Mouse (Mus musculus) ES-E14 (cell line): Measurements from ENCODE around the gene Map4k3. TPM values are rescaled to one million over a fixed set of nuclear protein-coding genes. Genes with fewer than 3 reads are reported as not detected.

Source experiments
- DNase-seq: peaks from one replicate; pipeline ENCODE4 v3.0.0-alpha.2; 2013; ENCODE audit warnings: low read depth, low spot score
- H3K27ac ChIP-seq: 2 replicates; pipeline ENCODE4 v1.5.1; 2012; ENCODE audit warnings: low read depth, mild to moderate bottlenecking, low read length, moderate library complexity, mixed read lengths; ENCODE audit not compliant: poor library complexity, insufficient read depth, severe bottlenecking
- H3K36me3 ChIP-seq: 2 replicates; pipeline ENCODE4 v1.6.1; 2012; ENCODE audit warnings: mild to moderate bottlenecking, low read length, moderate library complexity, mixed read lengths; ENCODE audit not compliant: control insufficient read depth, poor library complexity, insufficient read depth, severe bottlenecking
- H3K4me1 ChIP-seq, 2 experiments: fragments of 150-350 bp in 1 of 2; sonication (generic) in 1 of 2; 2 replicates each; pipeline ENCODE4 v1.6.1; 2012; ENCODE audit warnings: low read length in 2 of 2, mild to moderate bottlenecking in 1 of 2, mixed read lengths in 1 of 2; ENCODE audit not compliant: control insufficient read depth in 2 of 2, insufficient read depth in 2 of 2, poor library complexity in 1 of 2
- H3K4me3 ChIP-seq, 2 experiments: fragments of 150-350 bp in 1 of 2; sonication (generic) in 1 of 2; 2 replicates each; pipeline ENCODE4 v1.5.1; 2012; ENCODE audit warnings: low read length in 2 of 2, low read depth in 1 of 2, mild to moderate bottlenecking in 1 of 2, mixed read lengths in 1 of 2; ENCODE audit not compliant: insufficient read depth in 1 of 2, poor library complexity in 1 of 2, severe bottlenecking in 1 of 2
- H3K9ac ChIP-seq: 2 replicates; pipeline ENCODE4 v1.6.1; 2012; ENCODE audit warnings: low read depth, mild to moderate bottlenecking, low read length, mixed read lengths; ENCODE audit not compliant: poor library complexity, insufficient read depth, severe bottlenecking
- H3K9me3 ChIP-seq: fragments of 150-350 bp; sonication (generic); 2 replicates; pipeline ENCODE4 v1.6.1; 2012; ENCODE audit warnings: low read depth, mild to moderate bottlenecking, low read length; ENCODE audit not compliant: control insufficient read depth, insufficient read depth
- CHD2 ChIP-seq: IDR thresholded peaks from 2 replicates; pipeline ENCODE4 v1.6.1; 2014; ENCODE audit warnings: mild to moderate bottlenecking, low read depth, low read length, inconsistent platforms
- HCFC1 ChIP-seq: IDR thresholded peaks from 2 replicates; pipeline ENCODE4 v1.6.1; 2012; ENCODE audit warnings: low read length, inconsistent platforms, borderline replicate concordance; ENCODE audit not compliant: insufficient read depth
- MAFK ChIP-seq: IDR thresholded peaks from 2 replicates; pipeline ENCODE4 v1.6.1; 2014; ENCODE audit warnings: mild to moderate bottlenecking, low read depth, low read length, inconsistent platforms; ENCODE audit not compliant: insufficient read depth
- ZC3H11A ChIP-seq: IDR thresholded peaks from 2 replicates; pipeline ENCODE4 v1.6.1; 2012; ENCODE audit warnings: low read depth, mild to moderate bottlenecking, inconsistent platforms, low read length, borderline replicate concordance
- ZNF384 ChIP-seq: IDR thresholded peaks from 2 replicates; pipeline ENCODE4 v1.6.1; 2012; ENCODE audit warnings: low read depth, low read length, inconsistent platforms
- in situ Hi-C, 2 experiments: fragments of 600-800 bp; cut with MboI; formaldehyde crosslinking; loops; one replicate each; pipeline ENCODE4 v1.15.1; 2025; ENCODE audit warnings: low sequenced_read_pairs in 2 of 2, inconsistent platforms in 1 of 2; ENCODE audit not compliant: unreplicated experiment in 2 of 2
- total RNA-seq: library from RNA; depleted of rRNA; stranded (reverse); fragments of 300-350 nt; gene quantifications from 2 replicates; pipeline ENCODE4 v1.2.3, GENCODE M21; 2012

The Map4k3 gene
- total RNA-seq, 1 experiment = 22.3 TPM

- no peaks in the 10 kb centered on the region for H3K9me3 ChIP-seq
- H3K36me3 ChIP-seq = 0 out of 2 replicates have a peak, but pooled peaks cover 3% of the 10 kb centered on the region
- no peak for DNase-seq
- TF ChIP-seq ZNF384 (no peak), MAFK (no peak), ZC3H11A (no peak), HCFC1 (no peak), CHD2 (no peak)
- H3K27ac ChIP-seq = no peak overlapping the region
- H3K9ac ChIP-seq = no peak overlapping the region
- H3K4me1 ChIP-seq = peaks cover 11 to 15% of the 10 kb centered on the region in 2 experiments
- no peak overlapping the region for H3K4me3 ChIP-seq
- in situ Hi-C loops = no loop called here
These were observed 68.5 kb downstream of the Map4k3 start for GRCm38 (mm10) chr17:80659821-80660220.

GRCm38 (mm10) chr17:80654323-80654722 lies 74.0 kb downstream of the Map4k3 start:
- TF ChIP-seq MAFK (no peak), CHD2 (no peak), ZC3H11A (no peak), HCFC1 (no peak), ZNF384 (no peak)
- no peak for DNase-seq
- Histone ChIP-seq H3K36me3 (0 out of 2 replicates have a peak, but pooled peaks cover 3% of the 10 kb centered on the region), H3K4me3 (no peak overlapping the region), H3K27ac (no peak overlapping the region), H3K4me1 (no peaks in the 10 kb centered on the region; a peak in 1 of 4 replicates), H3K9me3 (no peaks in the 10 kb centered on the region), H3K9ac (no peak overlapping the region)
- in situ Hi-C loops = no loop called here

- H3K9me3 ChIP-seq = no peaks in the 10 kb centered on the region
- no peak for TF ChIP-seq MAFK
- no peak for TF ChIP-seq ZC3H11A
- no peak for TF ChIP-seq HCFC1
- TF ChIP-seq CHD2 = no peak
- no peak for TF ChIP-seq ZNF384
- H3K27ac ChIP-seq = no peak overlapping the region
- peaks cover 5% of the 10 kb centered on the region; the same call in 1 of the 2 replicates for H3K36me3 ChIP-seq
- no peak for DNase-seq
- in situ Hi-C loops = no loop called here
- no peaks in the 10 kb centered on the region for H3K4me1 ChIP-seq
- no peak overlapping the region for H3K9ac ChIP-seq
- H3K4me3 ChIP-seq = no peak overlapping the region
These were observed 75.5 kb downstream of the Map4k3 start for GRCm38 (mm10) chr17:80652740-80653139.

- TF ChIP-seq ZNF384 = no peak
- no peak for TF ChIP-seq ZC3H11A
- TF ChIP-seq MAFK = no peak
- TF ChIP-seq HCFC1 = no peak
- no peak for TF ChIP-seq CHD2
- Histone ChIP-seq H3K9ac (no peak overlapping the region), H3K36me3 (peaks cover 16% of the 10 kb centered on the region), H3K4me1 (peaks cover 0 to 2% of the 10 kb centered on the region in 2 experiments; a peak in 1 of 4 replicates), H3K27ac (no peak overlapping the region), H3K4me3 (no peak overlapping the region), H3K9me3 (no peaks in the 10 kb centered on the region)
- in situ Hi-C loops = no loop called here
- no peak for DNase-seq
These were observed 81.4 kb downstream of the Map4k3 start for GRCm38 (mm10) chr17:80646843-80647242.

- Histone ChIP-seq H3K27ac (no peak overlapping the region), H3K9me3 (no peaks in the 10 kb centered on the region), H3K4me3 (no peak overlapping the region), H3K4me1 (peaks cover 0 to 2% of the 10 kb centered on the region in 2 experiments; a peak in 1 of 4 replicates), H3K9ac (no peak overlapping the region), H3K36me3 (peaks cover 16% of the 10 kb centered on the region)
- no peak for DNase-seq
- in situ Hi-C loops = no loop called here
- no peak for TF ChIP-seq CHD2
- no peak for TF ChIP-seq HCFC1
- no peak for TF ChIP-seq ZC3H11A
- TF ChIP-seq ZNF384 = no peak
- TF ChIP-seq MAFK = no peak
These were observed 82.2 kb downstream of the Map4k3 start for GRCm38 (mm10) chr17:80646131-80646530.
